Mouse (Mus musculus) brain, embryonic 18.5 days (tissue): ENCODE data around the gene Slc4a11.
"Not testable (repeated sequence)": the region's sequence is repeated elsewhere in the genome, so short reads cannot be mapped to it uniquely, and the experiment has no call there.

Experiments used
- DNase-seq: peaks from one replicate; pipeline ENCODE4 v3.0.0-alpha.2; 2012; ENCODE audit warnings: low read depth, low spot score

The Slc4a11 gene

DNA sequence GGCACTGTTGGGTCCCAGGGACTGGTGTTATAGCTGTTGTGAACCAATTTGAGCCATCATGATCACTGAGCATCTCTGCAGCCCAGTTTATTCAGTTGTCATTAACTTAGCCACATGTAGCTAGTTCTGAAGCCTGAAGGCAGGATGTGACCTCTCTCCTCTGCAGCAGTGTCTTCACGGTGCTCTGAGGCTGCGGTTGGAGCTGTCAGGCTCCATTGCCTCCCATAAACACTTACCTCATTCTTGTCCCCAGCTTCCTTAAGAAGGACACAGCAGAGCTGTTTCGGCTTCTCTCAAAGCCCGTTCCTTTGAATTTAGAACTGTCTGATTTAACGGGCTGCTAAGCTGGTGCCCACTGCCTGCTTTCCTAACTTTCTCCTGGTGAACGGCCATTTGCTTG, 17.4 kb downstream of the Slc4a11 start:
- no peak for DNase-seq

DNA sequence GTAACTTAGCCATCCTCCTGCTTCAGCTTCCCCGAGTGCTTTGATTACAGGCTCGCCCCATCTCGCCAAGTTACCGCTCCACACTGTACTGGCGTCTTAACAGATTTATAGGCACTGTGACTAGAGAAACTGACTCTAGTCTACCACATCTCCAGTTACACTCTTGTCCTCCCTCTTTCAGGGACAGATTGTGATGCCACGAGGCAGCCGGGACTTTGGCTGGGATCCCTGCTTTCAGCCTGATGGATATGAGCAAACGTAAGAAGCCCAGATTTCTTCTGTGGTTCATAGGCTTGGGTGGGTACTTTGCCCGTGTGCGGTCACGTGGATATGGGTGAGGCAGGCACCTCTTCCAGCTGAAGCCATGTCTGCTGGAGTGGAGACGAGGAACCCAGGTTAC, 18.2 kb downstream of the Slc4a11 start:
- DNase-seq, result no peak

DNA sequence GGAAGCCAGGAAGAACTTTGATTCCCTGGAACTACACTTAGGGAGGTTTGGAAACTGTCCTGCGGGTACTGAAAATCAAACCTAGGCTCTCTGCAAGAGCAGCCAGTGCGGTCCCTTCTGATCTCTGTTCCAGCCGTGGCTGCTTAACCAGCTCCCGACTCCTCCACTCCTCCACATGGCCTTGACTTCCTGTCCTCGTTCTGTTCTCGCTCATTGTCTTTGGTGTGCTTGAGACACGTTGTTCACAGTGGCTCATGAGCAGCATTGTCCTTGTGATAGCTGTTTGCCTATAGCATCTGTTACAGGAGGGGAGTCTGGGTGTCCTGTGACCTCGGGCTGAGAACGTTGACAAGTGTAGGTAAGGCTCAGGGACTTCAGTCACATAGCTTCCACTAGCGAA, 20.1 kb downstream of the Slc4a11 start:
- DNase-seq, result no peak

GRCm38 (mm10) chr2:130667559-130667958, 29.8 kb downstream of the Slc4a11 start, which contains the start of gene Itpa:
Gene Itpa (plus strand): TSS chr2:130667610.
- peak; percentile 71 for DNase-seq

GRCm38 (mm10) chr2:130664102-130664701, 33.1 kb downstream of the Slc4a11 start, which contains the start of gene Ddrgk1:
Gene Ddrgk1 (minus strand): TSS chr2:130664659.
- peak; percentile 92 for DNase-seq

DNA sequence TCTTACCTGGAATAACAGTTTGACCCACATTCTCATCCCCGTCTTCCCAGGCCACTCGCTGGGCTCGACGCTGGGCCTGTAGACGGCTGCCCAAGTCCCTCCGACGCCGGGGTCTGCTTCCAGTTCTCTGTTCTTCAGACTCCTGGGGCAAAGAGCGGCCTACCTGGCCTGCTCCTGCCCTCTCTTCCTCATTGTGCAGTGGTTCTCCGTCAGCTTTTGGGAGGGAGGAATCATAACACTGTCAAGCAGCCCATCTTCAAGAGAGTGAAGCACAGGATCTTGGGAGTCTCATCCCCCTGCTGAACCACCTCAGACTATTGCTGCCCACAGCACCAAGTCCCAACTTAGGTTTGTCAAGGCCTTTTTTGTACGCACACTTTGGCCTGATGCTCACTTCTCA, 34.0 kb downstream of the Slc4a11 start:
- DNase-seq, result no peak

DNA sequence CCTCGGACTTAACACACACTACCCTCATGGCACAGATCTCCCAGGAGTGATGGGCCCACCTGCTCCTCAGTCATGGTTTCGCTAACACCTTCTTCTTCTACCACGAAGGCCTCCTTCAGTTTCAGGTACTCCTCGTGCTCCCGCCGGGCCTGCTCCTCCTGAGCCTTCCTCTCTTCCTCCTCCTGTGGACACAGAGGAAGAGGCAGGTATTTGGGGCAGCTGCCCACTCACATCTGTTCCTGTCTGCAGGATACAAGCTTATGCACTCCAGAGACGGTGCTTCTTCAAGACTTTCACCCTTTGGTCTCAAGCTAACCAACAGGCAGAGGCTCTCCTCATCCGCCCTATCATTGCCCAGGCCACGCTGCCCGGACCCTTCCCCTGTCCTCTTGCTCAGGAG, 38.8 kb downstream of the Slc4a11 start:
- no peak for DNase-seq

- DNase-seq, result no peak
Observed at GRCm38 (mm10) chr2:130657541-130657940, 39.8 kb downstream of the Slc4a11 start.

DNA sequence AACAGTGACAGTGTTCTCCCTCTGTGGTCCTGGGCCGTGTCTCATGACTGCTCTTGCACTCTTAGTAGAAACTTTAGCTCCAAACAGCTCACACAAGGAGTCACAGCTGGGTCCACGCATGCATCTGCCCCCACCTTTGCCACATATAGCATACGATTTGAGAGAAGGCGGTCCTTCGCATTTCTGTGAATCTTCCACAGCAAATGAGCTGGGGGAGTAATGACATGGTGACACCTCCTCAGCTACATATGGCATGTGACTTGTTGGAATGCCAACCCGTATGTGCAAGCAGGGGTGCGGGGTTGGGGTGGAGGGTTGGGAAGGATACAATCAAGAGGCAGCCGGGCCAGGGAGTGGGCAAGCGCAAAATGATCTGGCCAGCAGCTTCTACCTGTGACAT, 40.8 kb downstream of the Slc4a11 start:
- DNase-seq, result no peak

DNA sequence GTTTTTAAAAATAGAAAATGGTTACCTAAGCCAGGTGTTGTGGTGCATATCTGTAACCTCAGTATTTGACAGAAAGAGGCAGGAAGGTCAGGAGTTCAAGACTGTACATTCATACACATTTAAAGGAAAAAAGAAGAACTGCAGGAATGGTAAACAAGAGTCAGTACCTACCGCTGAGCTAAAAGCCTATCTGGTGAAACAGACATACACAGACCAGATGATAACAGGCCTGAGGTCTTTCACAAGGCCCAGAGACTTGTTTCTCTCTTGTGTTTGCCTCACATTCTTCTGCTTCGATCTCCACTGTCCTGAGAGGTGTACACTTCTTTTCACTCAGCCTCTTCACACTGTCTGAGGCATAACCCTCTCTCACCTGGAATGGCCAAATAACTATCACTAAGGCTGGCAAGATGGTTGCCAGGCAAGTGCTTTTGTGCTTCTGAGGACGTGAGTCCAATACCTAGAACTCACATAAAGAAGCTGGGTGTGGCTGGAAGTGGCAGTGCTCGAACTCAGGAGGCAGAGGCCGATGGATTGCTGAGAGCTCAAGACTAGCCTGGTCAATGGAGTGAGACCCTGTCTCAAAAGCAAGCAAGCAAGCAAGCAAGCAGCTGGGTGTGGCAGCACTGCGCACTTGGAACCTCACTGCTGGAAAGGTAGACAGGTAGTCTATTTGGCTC, 41.5 kb downstream of the Slc4a11 start:
- DNase-seq, result no peak

GRCm38 (mm10) chr2:130653760-130654159, 43.6 kb downstream of the Slc4a11 start:
- no peak for DNase-seq

- no peak for DNase-seq
Observed at GRCm38 (mm10) chr2:130653303-130653702, 44.0 kb downstream of the Slc4a11 start.

- DNase-seq, result not testable (repeated sequence)
Observed at GRCm38 (mm10) chr2:130649028-130649427, 48.3 kb downstream of the Slc4a11 start.

GRCm38 (mm10) chr2:130645198-130645597, 52.1 kb downstream of the Slc4a11 start:
- no peak for DNase-seq

GRCm38 (mm10) chr2:130642684-130643369, 54.5 kb downstream of the Slc4a11 start, which contains the start of gene Lzts3:
Gene Lzts3 (minus strand): TSS chr2:130642803.
- peak; percentile 74 for DNase-seq

GRCm38 (mm10) chr2:130642197-130642660, 55.1 kb downstream of the Slc4a11 start:
- no peak for DNase-seq

GRCm38 (mm10) chr2:130641351-130642025, 55.8 kb downstream of the Slc4a11 start:
- no peak for DNase-seq

GRCm38 (mm10) chr2:130639276-130639675, 58.0 kb downstream of the Slc4a11 start:
- no peak for DNase-seq

- no peak for DNase-seq
Observed at GRCm38 (mm10) chr2:130638101-130638611, 59.2 kb downstream of the Slc4a11 start.

DNA sequence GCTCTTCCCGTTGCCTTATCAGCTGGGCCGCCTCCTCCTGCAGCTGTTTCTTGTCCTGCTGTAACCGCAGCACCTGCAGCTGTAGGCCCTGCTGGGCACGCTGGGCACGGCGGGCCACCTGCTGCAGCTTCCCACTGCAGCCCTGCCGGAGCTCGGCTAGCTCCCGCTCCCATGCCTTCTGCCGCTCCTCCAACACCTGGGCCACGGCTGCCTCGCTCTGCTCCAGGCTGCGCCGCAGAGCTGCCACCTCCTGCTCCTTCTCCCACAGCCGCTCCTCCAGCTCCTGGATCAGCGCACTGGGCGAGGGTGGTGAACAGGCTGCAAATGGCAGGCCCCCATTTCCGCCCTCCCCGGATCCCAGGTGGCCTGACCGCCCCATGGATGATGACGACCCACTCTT, 61.5 kb downstream of the Slc4a11 start:
- no peak for DNase-seq

DNA sequence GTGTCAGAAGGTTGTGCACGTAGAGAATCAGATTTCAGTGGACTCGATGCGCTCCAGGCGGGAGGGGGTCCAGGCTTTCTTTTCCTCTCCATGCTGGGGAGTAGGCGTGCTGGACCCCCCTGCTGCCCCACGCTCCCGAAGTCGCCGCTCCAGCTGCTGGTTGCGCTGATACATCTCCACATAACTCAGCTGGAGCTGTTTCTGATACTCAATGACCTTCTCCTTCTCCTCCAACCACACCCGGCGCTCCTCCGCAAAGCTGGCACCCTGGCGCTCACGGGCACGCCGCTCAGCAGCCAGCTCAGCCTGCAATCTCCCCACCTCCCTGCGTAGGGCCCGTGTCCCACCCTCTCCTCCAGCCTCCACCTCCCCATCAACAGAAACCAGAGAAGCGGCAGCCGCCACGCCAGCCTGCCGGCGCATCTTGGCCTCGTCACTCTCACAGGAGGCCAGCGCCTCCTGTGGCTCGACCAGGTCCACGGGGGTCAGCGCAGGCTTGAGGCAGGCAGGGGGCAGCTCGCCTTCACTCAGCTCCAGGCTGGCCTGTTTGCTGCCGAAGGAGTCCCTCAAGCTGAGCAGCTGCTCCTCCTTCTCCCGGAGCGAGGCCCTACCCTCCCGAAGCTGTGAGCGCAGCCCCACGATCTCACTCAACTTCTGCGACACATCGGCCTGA, 62.4 kb downstream of the Slc4a11 start:
- DNase-seq, result no peak
